In genomic region chr11:104011565-104011964, GRCm38 (mm10) we compare ENCODE assay signal across 25 mouse cellular contexts. TPM values are rescaled to one million over a fixed set of nuclear protein-coding genes. Genes with fewer than 3 reads are reported as not detected.
DNase-seq lines count a peak whose midpoint lies in the region; ATAC-seq lines count a peak whose summit lies in the region.
"Had no signal": no experiment of that assay in that cellular context is flagged by ENCODE, and none has a peak within 500 bp of the region (broad histone marks: within the 10 kb centered on the region; RNA-seq: fewer than 3 reads in every experiment).

No protein-coding gene starts in this region.

- H3K4me1 ChIP-seq in midbrain, embryonic 13.5 days (replicated peaks), result no peaks in the 10 kb centered on the region
- H3K4me1 ChIP-seq: forebrain, embryonic 12.5 days; hindbrain, embryonic 12.5 days; hindbrain, embryonic 15.5 days had no signal

- H3K27ac ChIP-seq in midbrain, embryonic 13.5 days, result no peak overlapping the region
- H3K27ac ChIP-seq: embryonic facial prominence, embryonic 10.5 days; embryonic facial prominence, embryonic 13.5 days; forebrain, embryonic 12.5 days; hindbrain, embryonic 12.5 days; hindbrain, embryonic 15.5 days had no signal

- H3K4me2 ChIP-seq in midbrain, embryonic 13.5 days (replicated peaks), result no peak overlapping the region
- H3K4me2 ChIP-seq: embryonic facial prominence, embryonic 13.5 days; forebrain, embryonic 12.5 days; heart, embryonic 11.5 days; hindbrain, embryonic 12.5 days; hindbrain, embryonic 15.5 days had no signal

- H3K9ac ChIP-seq in midbrain, embryonic 13.5 days (replicated peaks), result no peak overlapping the region
- H3K9ac ChIP-seq: embryonic facial prominence, embryonic 13.5 days; forebrain, embryonic 12.5 days; hindbrain, embryonic 12.5 days; hindbrain, embryonic 15.5 days had no signal

- H3K27me3 ChIP-seq in midbrain, embryonic 13.5 days, result no peaks in the 10 kb centered on the region
- H3K27me3 ChIP-seq: forebrain, embryonic 12.5 days; hindbrain, embryonic 12.5 days; hindbrain, embryonic 15.5 days had no signal

- no peaks in the 10 kb centered on the region for H3K9me3 ChIP-seq in midbrain, embryonic 13.5 days
- H3K9me3 ChIP-seq: embryonic facial prominence, embryonic 10.5 days; embryonic facial prominence, embryonic 13.5 days; forebrain, embryonic 12.5 days; hindbrain, embryonic 12.5 days; hindbrain, embryonic 15.5 days had no signal

- DNase-seq in adrenal gland, adult 2 months, result peak; percentile 12
- DNase-seq in adrenal gland, postnatal 25 days, result no peak
- DNase-seq in ovary, adult 18-20 months (ENCODE audit: low spot score), result peak; percentile 4
- DNase-seq in ovary, postnatal 10 days (ENCODE audit: low spot score), result no peak
- DNase-seq in telencephalon, adult 2 months (ENCODE audit: low read depth, low spot score), result peak; percentile 31
- DNase-seq: adrenal gland, adult 8-10 months; adrenal gland, postnatal 36 days; B cell, adult 2 months; cerebellum, adult 11 months; cerebellum, adult 2 months; cerebellum, adult 9-11 months; cerebellum, postnatal 36 days; embryo, embryonic 11 days; gastrocnemius, postnatal 10 days; heart, adult 11 months; kidney, adult 11 months had no signal

- no peak for ATAC-seq in midbrain, embryonic 13.5 days
- ATAC-seq: forebrain, embryonic 16.5 days had no signal

- no peaks in the 10 kb centered on the region for H3K36me3 ChIP-seq in midbrain, embryonic 13.5 days
- H3K36me3 ChIP-seq: embryonic facial prominence, embryonic 10.5 days; embryonic facial prominence, embryonic 13.5 days; forebrain, embryonic 12.5 days; hindbrain, embryonic 12.5 days; hindbrain, embryonic 15.5 days had no signal

- no peak overlapping the region for H3K4me3 ChIP-seq in midbrain, embryonic 13.5 days (replicated peaks)
- H3K4me3 ChIP-seq: embryonic facial prominence, embryonic 10.5 days; embryonic facial prominence, embryonic 13.5 days; erythroblast, embryonic 14.5 days; forebrain, embryonic 12.5 days; hindbrain, embryonic 12.5 days; hindbrain, embryonic 15.5 days had no signal

RNA-seq across cellular contexts. Expression of gene Arf2, which starts 45.0 kb away (rescaled TPM):
- total RNA-seq in adrenal gland, adult 2 months (2021), result 10 to 100 TPM; 47.2 to 54.9 TPM
- 4.5 and 4.6 TPM in 2 replicates for polyA plus RNA-seq in adrenal gland, adult 2 months (2012; rRNA removed)
- total RNA-seq in adrenal gland, postnatal 25 days (2021), result 38.2 and 38.3 TPM in 2 replicates
- 195 and 211 TPM in 2 replicates for polyA plus RNA-seq in midbrain, embryonic 13.5 days (2015; fragmentation: Nextera tagmentation; extraction: Ambion mirVana)

RNA-seq across cellular contexts. Expression of gene Nsf, which starts 57.7 kb away (rescaled TPM):
- total RNA-seq in adrenal gland, adult 2 months (2021), result 100 to 1,000 TPM; 101 to 180 TPM
- 46.7 and 86.7 TPM in 2 replicates for polyA plus RNA-seq in adrenal gland, adult 2 months (2012; rRNA removed)
- total RNA-seq in adrenal gland, postnatal 25 days (2021), result 83.0 and 104 TPM in 2 replicates
- polyA plus RNA-seq in midbrain, embryonic 13.5 days (2015; fragmentation: Nextera tagmentation; extraction: Ambion mirVana), result 113 and 138 TPM in 2 replicates

Comparison
In these comparisons a context has a peak if more than half of its experiments do, and no peak if none do; other contexts are left out.
1. DNase-seq: peak in adrenal gland, adult 2 months (single experiment), ovary, adult 18-20 months (single experiment) and telencephalon, adult 2 months (single experiment); none in adrenal gland, postnatal 25 days (single experiment) and ovary, postnatal 10 days (single experiment).